Mouse (Mus musculus): ENCODE measurements around the gene A2ml1. TPM values are rescaled to one million over a fixed set of nuclear protein-coding genes. Genes with fewer than 3 reads are reported as not detected.

The A2ml1 gene
- 56.5 TPM for polyA plus RNA-seq (2014; fragmentation: Illumina TruSeq; extraction: RNeasy Lipid Tissue Mini Kit (QIAGEN cat#74804); ENCODE audit: low read depth, low replicate concordance)

DNA sequence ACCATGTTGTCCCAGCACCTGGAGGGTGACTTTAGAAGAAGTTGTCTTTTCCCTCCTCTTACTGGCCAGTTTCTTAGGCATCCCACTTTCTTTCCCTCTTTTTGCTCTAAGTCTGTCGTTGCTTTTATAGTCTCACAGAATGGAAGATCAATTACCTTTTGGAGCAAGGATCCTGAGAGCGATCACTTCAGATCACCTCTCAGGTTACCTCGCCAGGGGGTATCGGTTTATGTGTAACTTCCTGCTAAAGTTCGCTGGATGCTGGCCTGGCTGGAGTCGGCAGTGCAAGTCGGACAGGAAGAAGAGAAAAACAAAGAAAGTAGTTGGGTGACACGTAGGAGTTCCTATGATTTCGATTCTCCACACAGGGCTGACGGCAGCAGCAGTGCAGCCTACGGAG, at the start of gene A2ml1:
Gene A2ml1, minus strand, starts transcription at position 101 of the 400 bp plus-strand sequence.

GRCm38 (mm10) chr6:128623433-128623832, 42.0 kb upstream of the A2ml1 start, which contains the start of gene Klrb1a:
TSS of gene Klrb1a (minus strand) at chr6:128623533.

GRCm38 (mm10) chr6:128526601-128527000, 54.8 kb downstream of the A2ml1 start, which contains the start of gene Pzp:
TSS of gene Pzp (minus strand) at chr6:128526720.

Other genes with a start within 250 kb of the A2ml1 start
- gene Tulp3, start 225.8 kb downstream of the A2ml1 start, polyA plus RNA-seq (2014; fragmentation: Illumina TruSeq; extraction: RNeasy Lipid Tissue Mini Kit (QIAGEN cat#74804); ENCODE audit: low read depth, low replicate concordance): 0.40 TPM
- 1.5 TPM for gene Rhno1, start 218.7 kb downstream of the A2ml1 start, polyA plus RNA-seq (2014; fragmentation: Illumina TruSeq; extraction: RNeasy Lipid Tissue Mini Kit (QIAGEN cat#74804); ENCODE audit: low read depth, low replicate concordance)
- gene Foxm1, start 218.6 kb downstream of the A2ml1 start, polyA plus RNA-seq (2014; fragmentation: Illumina TruSeq; extraction: RNeasy Lipid Tissue Mini Kit (QIAGEN cat#74804); ENCODE audit: low read depth, low replicate concordance): not detected
- not detected for gene Tex52, start 206.2 kb downstream of the A2ml1 start, polyA plus RNA-seq (2014; fragmentation: Illumina TruSeq; extraction: RNeasy Lipid Tissue Mini Kit (QIAGEN cat#74804); ENCODE audit: low read depth, low replicate concordance)
- gene Gm44596, start 206.1 kb downstream of the A2ml1 start, polyA plus RNA-seq (2014; fragmentation: Illumina TruSeq; extraction: RNeasy Lipid Tissue Mini Kit (QIAGEN cat#74804); ENCODE audit: low read depth, low replicate concordance): not detected
- gene Nrip2, start 182.3 kb downstream of the A2ml1 start, polyA plus RNA-seq (2014; fragmentation: Illumina TruSeq; extraction: RNeasy Lipid Tissue Mini Kit (QIAGEN cat#74804); ENCODE audit: low read depth, low replicate concordance): 0.21 TPM
- gene Itfg2, start 156.7 kb downstream of the A2ml1 start, polyA plus RNA-seq (2014; fragmentation: Illumina TruSeq; extraction: RNeasy Lipid Tissue Mini Kit (QIAGEN cat#74804); ENCODE audit: low read depth, low replicate concordance): 3.9 TPM
- gene Fkbp4, start 142.9 kb downstream of the A2ml1 start, polyA plus RNA-seq (2014; fragmentation: Illumina TruSeq; extraction: RNeasy Lipid Tissue Mini Kit (QIAGEN cat#74804); ENCODE audit: low read depth, low replicate concordance): 30.7 TPM
- gene Pzp, start 54.9 kb downstream of the A2ml1 start, polyA plus RNA-seq (2014; fragmentation: Illumina TruSeq; extraction: RNeasy Lipid Tissue Mini Kit (QIAGEN cat#74804); ENCODE audit: low read depth, low replicate concordance): 5,030 TPM
- not detected for gene Klrb1a, start 41.9 kb upstream of the A2ml1 start, polyA plus RNA-seq (2014; fragmentation: Illumina TruSeq; extraction: RNeasy Lipid Tissue Mini Kit (QIAGEN cat#74804); ENCODE audit: low read depth, low replicate concordance)
- gene Clec2h, start 80.8 kb upstream of the A2ml1 start, polyA plus RNA-seq (2014; fragmentation: Illumina TruSeq; extraction: RNeasy Lipid Tissue Mini Kit (QIAGEN cat#74804); ENCODE audit: low read depth, low replicate concordance): 16.9 TPM
- not detected for gene Klrb1, start 141.5 kb upstream of the A2ml1 start, polyA plus RNA-seq (2014; fragmentation: Illumina TruSeq; extraction: RNeasy Lipid Tissue Mini Kit (QIAGEN cat#74804); ENCODE audit: low read depth, low replicate concordance)
- 1.0 TPM for gene Klrb1c, start 207.6 kb upstream of the A2ml1 start, polyA plus RNA-seq (2014; fragmentation: Illumina TruSeq; extraction: RNeasy Lipid Tissue Mini Kit (QIAGEN cat#74804); ENCODE audit: low read depth, low replicate concordance)
- gene Gm44511, start 244.7 kb upstream of the A2ml1 start, polyA plus RNA-seq (2014; fragmentation: Illumina TruSeq; extraction: RNeasy Lipid Tissue Mini Kit (QIAGEN cat#74804); ENCODE audit: low read depth, low replicate concordance): not detected
- not detected for gene Klrb1b, start 244.7 kb upstream of the A2ml1 start, polyA plus RNA-seq (2014; fragmentation: Illumina TruSeq; extraction: RNeasy Lipid Tissue Mini Kit (QIAGEN cat#74804); ENCODE audit: low read depth, low replicate concordance)